Mouse (Mus musculus) stomach, embryonic 14.5 days (tissue): ENCODE data around the gene Lilr4b. TPM values are rescaled to one million over a fixed set of nuclear protein-coding genes. Genes with fewer than 3 reads are reported as not detected.
"Not testable (repeated sequence)": the region's sequence is repeated elsewhere in the genome, so short reads cannot be mapped to it uniquely, and the experiment has no call there.

ENCODE experiments used
- ATAC-seq: fragments of 200-750 bp; cut with Nextera tagmentation; 2 replicates; pipeline ENCODE4 v1.8.0; 2017; ENCODE audit warnings: low read depth, moderate TSS enrichment; ENCODE audit not compliant: insufficient number of reproducible peaks, insufficient read depth, low FRiP score
- H3K27ac ChIP-seq: fragments of 300-500 bp; sonication (generic); 2 replicates; pipeline ENCODE4 v1.5.1; 2014; ENCODE audit warnings: mild to moderate bottlenecking, low read length, moderate library complexity, mixed read lengths
- H3K27me3 ChIP-seq: fragments of 300-500 bp; sonication (generic); 2 replicates; pipeline ENCODE4 v1.6.1; 2014; ENCODE audit warnings: low read length, control low read depth, mixed read lengths; ENCODE audit not compliant: control insufficient read depth, insufficient read depth
- H3K36me3 ChIP-seq: fragments of 300-500 bp; sonication (generic); 2 replicates; pipeline ENCODE4 v1.6.1; 2014; ENCODE audit warnings: mild to moderate bottlenecking, control low read depth, low read length, moderate library complexity, mixed read lengths; ENCODE audit not compliant: control insufficient read depth, insufficient read depth
- H3K4me1 ChIP-seq: fragments of 300-500 bp; sonication (generic); 2 replicates; pipeline ENCODE4 v1.6.1; 2014; ENCODE audit warnings: low read length, control low read depth, mixed read lengths; ENCODE audit not compliant: control insufficient read depth, insufficient read depth
- H3K4me2 ChIP-seq: fragments of 300-500 bp; sonication (generic); replicated peaks from 2 replicates; pipeline ENCODE4 v1.6.1; 2014; ENCODE audit warnings: low read depth, low read length, control low read depth
- H3K4me3 ChIP-seq: fragments of 300-500 bp; sonication (generic); 2 replicates; pipeline ENCODE4 v1.5.1; 2014; ENCODE audit warnings: low read depth, low read length, control low read depth
- H3K9ac ChIP-seq: fragments of 300-500 bp; sonication (generic); replicated peaks from 2 replicates; pipeline ENCODE4 v1.6.1; 2014; ENCODE audit warnings: low read depth, mild to moderate bottlenecking, control low read depth, low read length, moderate library complexity, mixed read lengths
- H3K9me3 ChIP-seq: fragments of 300-500 bp; sonication (generic); 2 replicates; pipeline ENCODE4 v1.6.1; 2016; ENCODE audit warnings: low read depth, low read length, control low read depth; ENCODE audit not compliant: control insufficient read depth
- WGBS: fragments of 180-500 bp; shearing (Covaris S2); extraction: QIAGEN DNeasy Blood & Tissue Kit; methylation state at CpG from one replicate; pipeline ENCODE4 v1.1.7; 2014; 5-methylcytosine and 5-hydroxymethylcytosine counted together
- polyA plus RNA-seq: library from polyadenylated mRNA; unstranded; fragments of >200 nt; fragmentation: Nextera tagmentation; extraction: Ambion mirVana; gene quantifications from 2 replicates; pipeline ENCODE4 v1.2.1, GENCODE M21; 2014

Gene Lilr4b
- polyA plus RNA-seq = 0.26 and 0.66 TPM in 2 replicates

DNA sequence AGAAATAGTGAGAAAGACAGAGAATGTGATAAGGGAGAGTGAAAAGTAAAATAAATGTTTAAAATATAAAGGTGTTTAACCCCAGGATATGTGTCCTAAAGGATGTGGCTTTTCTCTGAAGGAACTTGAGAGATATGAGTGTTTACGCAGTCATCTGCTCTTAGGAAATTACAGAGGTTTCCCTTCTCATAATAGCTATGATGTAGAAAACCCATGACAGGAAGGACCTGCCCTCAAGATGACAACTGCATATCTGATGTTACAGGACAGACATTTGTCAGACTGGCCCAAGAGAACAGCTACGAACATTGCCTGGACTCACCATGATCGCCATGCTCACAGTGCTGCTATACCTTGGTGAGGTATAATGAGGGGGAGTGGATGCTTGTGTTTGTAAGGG lies at the start of gene Lilr4b, which contains the start of gene Gm49339:
Gene Lilr4b (plus strand): TSS at position 236 of the 400 bp plus-strand sequence.
Gene Gm49339 (plus strand): TSS at position 216 of the 400 bp plus-strand sequence.
- H3K36me3 ChIP-seq = not testable (repeated sequence)

DNA sequence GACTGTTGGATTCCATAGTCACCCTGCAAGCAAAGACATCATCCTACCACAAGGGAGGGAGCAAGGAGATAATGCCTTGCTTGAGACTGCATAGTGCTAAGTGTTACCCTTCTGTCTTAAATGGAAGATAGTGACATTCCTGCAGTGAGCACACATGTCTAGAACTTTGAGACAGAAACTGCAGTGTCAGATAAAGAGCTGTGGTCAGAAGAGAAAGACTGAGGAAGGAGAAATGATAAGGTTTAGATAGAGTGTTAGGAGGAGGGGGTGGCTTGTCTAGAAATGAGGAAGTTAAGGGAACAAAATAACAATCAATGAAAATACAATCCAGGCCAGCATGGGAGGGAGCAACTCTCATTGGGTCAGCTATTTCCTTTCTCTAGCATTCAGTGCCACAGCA lies 47.5 kb upstream of the Lilr4b start:
- H3K4me2 ChIP-seq = no peak overlapping the region
- no peak overlapping the region for H3K9ac ChIP-seq
- ATAC-seq = no peak
- no peaks in the 10 kb centered on the region for H3K9me3 ChIP-seq
- no peak overlapping the region for H3K27ac ChIP-seq
- no peaks in the 10 kb centered on the region for H3K4me1 ChIP-seq
- no peaks in the 10 kb centered on the region for H3K36me3 ChIP-seq
- H3K27me3 ChIP-seq = no peaks in the 10 kb centered on the region
- H3K4me3 ChIP-seq = no peak overlapping the region

More for the DNA sequence above, at the start of gene Lilr4b, which contains the start of gene Gm49339:
- H3K9me3 ChIP-seq, H3K9ac ChIP-seq, H3K27me3 ChIP-seq, H3K4me3 ChIP-seq, H3K27ac ChIP-seq, H3K4me2 ChIP-seq, ATAC-seq, H3K4me1 ChIP-seq: not testable (repeated sequence)
- 91% methylated on average over 1 of the region's 3 CpGs for WGBS

DNA sequence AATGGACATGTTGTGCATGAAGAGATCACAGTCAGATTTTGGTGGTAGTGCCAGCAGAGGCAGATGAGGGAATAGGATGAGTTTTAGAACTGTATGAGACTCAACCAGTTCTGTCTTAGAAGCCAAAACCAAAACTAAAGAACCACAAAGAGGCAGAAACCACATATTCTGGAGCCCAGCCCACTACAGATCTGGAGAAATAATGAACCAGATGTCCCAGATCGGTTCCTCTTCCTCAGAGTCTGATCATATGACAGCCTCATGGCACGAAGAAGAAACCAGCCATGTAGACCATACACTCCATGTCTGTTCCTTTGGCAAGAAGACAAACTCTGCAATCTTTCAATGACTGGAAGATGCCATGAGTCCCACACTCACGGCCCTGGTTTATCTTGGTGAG lies 44.7 kb upstream of the Lilr4b start:
- Histone ChIP-seq H3K27ac (no peak overlapping the region), H3K4me3 (no peak overlapping the region), H3K4me1 (no peaks in the 10 kb centered on the region), H3K27me3 (no peaks in the 10 kb centered on the region), H3K9ac (no peak overlapping the region), H3K9me3 (no peaks in the 10 kb centered on the region), H3K4me2 (no peak overlapping the region), H3K36me3 (no peaks in the 10 kb centered on the region)
- no peak for ATAC-seq
- WGBS = 82% methylated on average over 3 of the region's 3 CpGs

DNA sequence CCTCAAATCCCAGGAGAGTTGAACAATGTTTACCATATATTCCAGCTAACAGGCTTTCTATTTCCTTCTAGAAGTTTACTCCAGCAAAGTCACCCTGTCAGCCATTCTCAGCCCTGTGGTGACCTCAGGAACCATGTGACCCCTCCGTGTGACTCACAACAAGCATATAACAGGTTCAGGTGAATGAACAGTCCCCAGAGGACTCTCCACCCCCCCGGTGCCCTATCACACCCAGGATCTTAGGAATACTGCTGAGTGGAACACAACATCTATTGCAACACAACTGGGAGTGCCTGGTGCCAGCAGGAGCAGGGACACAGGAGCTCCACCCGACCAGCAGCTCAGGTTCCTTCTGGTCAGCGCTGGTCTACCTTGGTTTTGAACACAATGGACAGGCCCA lies 28.8 kb upstream of the Lilr4b start:
- Histone ChIP-seq H3K27ac (no peak overlapping the region), H3K4me2 (no peak overlapping the region), H3K4me3 (no peak overlapping the region), H3K36me3 (no peaks in the 10 kb centered on the region), H3K4me1 (no peaks in the 10 kb centered on the region), H3K27me3 (no peaks in the 10 kb centered on the region), H3K9me3 (no peaks in the 10 kb centered on the region), H3K9ac (no peak overlapping the region)
- WGBS = 72% methylated on average over 4 of the region's 4 CpGs
- no peak; the same call in 1 of the 2 replicates for ATAC-seq

DNA sequence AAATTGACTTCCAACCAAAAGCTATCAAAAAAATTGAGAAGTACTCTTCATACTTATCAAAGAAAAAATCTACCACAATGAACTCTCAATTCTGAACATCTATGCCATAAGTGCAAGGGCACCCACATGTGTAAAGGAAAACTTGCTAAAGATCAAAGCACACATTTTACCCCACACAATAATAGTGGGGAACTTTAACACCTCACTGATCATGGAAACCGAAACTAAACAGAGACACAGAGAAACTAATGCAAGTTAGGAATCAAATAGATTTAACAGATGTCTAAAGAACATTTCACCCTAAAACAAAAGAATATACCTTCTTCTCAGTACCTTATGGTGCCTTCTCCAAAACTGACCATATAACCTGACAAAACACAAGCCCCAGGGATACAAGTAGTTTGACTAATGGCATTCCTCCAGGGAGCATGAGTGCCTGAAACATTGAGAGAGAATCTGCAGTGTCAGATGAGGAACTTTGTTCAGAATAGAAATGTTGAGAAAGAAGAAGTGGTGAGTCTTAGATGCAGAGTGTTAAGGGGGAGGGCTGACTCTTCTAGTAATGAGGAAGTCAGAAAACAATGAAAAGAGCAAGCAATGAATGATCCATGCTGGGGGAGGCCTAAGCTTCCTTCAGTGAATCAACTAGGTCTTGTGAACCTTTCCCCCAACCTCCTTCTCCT lies 26.7 kb upstream of the Lilr4b start:
- ATAC-seq = no peak

DNA sequence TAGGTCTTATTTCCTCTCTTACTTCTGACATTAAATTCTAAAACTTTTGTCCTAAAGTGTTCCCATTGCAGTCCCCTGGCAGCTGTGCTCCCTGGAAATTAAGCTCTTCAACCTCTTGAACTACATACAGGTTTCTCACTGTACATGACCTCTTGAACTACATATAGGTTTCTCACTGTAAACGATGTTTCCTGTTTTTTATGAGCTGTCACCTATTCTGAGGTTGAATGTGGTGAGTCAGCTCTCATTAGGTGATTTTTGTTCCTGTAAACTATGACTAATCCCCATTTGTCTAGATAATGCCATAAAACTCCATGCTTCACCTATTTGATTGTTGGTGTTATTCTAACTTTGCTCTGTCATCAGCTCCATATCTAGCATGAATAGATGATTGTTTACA lies 26.1 kb upstream of the Lilr4b start:
- no peak overlapping the region for H3K9ac ChIP-seq
- no peak for ATAC-seq
- no peak overlapping the region for H3K4me3 ChIP-seq
- no peak overlapping the region for H3K4me2 ChIP-seq
- no peaks in the 10 kb centered on the region for H3K27me3 ChIP-seq
- 61% methylated on average over 1 of the region's 1 CpGs for WGBS
- H3K9me3 ChIP-seq = no peaks in the 10 kb centered on the region
- H3K27ac ChIP-seq = no peak overlapping the region
- H3K36me3 ChIP-seq = no peaks in the 10 kb centered on the region
- no peaks in the 10 kb centered on the region for H3K4me1 ChIP-seq

More for the DNA sequence above, 26.7 kb upstream of the Lilr4b start:
- Histone ChIP-seq H3K4me1 (no peaks in the 10 kb centered on the region), H3K36me3 (no peaks in the 10 kb centered on the region), H3K9me3 (no peaks in the 10 kb centered on the region), H3K4me3 (no peak overlapping the region), H3K4me2 (no peak overlapping the region), H3K9ac (no peak overlapping the region), H3K27ac (no peak overlapping the region), H3K27me3 (no peaks in the 10 kb centered on the region)
- WGBS = 79% methylated on average over 1 of the region's 1 CpGs

DNA sequence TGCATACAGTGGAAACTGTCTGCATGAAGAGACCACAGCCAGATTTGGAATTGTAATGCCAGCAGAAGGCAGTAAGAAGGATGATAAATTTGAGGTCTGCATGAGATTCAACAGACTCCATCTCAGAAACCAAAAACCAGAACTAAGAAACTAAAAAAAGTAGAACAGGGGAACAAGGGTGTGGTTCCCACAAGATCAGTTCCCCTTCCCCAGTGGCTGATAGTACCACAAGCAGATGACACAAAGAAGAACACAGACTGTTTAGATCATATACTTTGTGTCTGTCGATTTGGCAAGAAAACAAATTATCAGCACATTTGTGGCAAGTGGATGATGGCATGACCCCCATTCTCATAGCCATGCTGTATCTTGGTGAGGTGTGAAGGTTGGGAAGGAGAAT lies 24.7 kb upstream of the Lilr4b start:
- no peaks in the 10 kb centered on the region for H3K9me3 ChIP-seq
- no peak overlapping the region for H3K4me2 ChIP-seq
- WGBS = 85% methylated on average over 1 of the region's 1 CpGs
- ATAC-seq = no peak
- H3K27ac ChIP-seq = no peak overlapping the region
- H3K4me1 ChIP-seq = no peaks in the 10 kb centered on the region
- H3K36me3 ChIP-seq = no peaks in the 10 kb centered on the region
- H3K27me3 ChIP-seq = no peaks in the 10 kb centered on the region
- no peak overlapping the region for H3K4me3 ChIP-seq
- no peak overlapping the region for H3K9ac ChIP-seq

DNA sequence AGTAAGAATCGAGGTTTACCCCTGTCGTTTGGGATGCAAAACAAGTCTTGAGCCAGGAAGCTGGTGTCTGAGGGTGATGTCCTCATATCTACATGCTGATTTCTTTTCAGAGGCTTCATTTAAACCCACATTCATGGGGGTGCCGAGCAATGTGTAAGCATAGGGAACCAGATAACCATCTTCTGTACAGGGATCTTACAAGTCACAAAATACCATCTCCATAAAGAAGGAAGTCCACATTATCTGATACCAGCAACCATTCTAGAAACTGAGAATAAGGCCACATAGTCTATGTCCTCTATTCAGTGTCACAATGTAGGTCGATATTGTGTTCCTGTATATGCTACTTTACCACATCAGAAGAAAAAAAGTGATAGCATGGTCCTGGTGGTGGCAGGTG lies 24.1 kb upstream of the Lilr4b start:
- Histone ChIP-seq H3K4me1 (no peaks in the 10 kb centered on the region), H3K9ac (no peak overlapping the region), H3K27me3 (no peaks in the 10 kb centered on the region), H3K9me3 (no peaks in the 10 kb centered on the region), H3K27ac (no peak overlapping the region), H3K36me3 (no peaks in the 10 kb centered on the region), H3K4me3 (no peak overlapping the region), H3K4me2 (no peak overlapping the region)
- no peak for ATAC-seq
- WGBS = 68% methylated on average over 4 of the region's 4 CpGs

DNA sequence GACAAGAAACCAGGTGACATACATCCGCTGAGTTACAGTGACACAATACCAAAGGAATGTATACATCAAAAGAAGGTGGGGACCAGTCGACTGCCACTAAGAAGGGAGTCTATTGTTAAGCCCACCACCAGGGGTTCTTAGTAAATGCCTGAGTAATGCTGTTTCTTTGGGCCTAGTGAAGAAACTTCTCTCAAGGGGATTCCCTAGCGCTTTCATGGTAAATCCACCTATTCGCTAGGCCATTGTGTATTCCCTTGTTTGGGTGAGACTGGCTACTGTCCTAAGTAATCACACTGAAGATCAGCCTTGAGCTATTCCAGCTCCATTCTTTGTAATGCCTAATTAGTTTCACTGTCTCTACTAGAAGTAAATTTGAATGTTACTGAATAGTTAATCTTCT lies 16.6 kb upstream of the Lilr4b start:
- not testable (repeated sequence) for H3K27ac ChIP-seq, H3K9me3 ChIP-seq, H3K4me2 ChIP-seq, ATAC-seq, H3K4me1 ChIP-seq, H3K27me3 ChIP-seq, H3K9ac ChIP-seq, H3K4me3 ChIP-seq, H3K36me3 ChIP-seq
- WGBS = 58% methylated on average over 4 of the region's 4 CpGs
